Mouse (Mus musculus): Measurements from ENCODE around the gene Zfand3. TPM values are rescaled to one million over a fixed set of nuclear protein-coding genes. Genes with fewer than 3 reads are reported as not detected.

The Zfand3 gene
- total RNA-seq, 2 experiments from 2014 or later, result 108 to 109 TPM

DNA sequence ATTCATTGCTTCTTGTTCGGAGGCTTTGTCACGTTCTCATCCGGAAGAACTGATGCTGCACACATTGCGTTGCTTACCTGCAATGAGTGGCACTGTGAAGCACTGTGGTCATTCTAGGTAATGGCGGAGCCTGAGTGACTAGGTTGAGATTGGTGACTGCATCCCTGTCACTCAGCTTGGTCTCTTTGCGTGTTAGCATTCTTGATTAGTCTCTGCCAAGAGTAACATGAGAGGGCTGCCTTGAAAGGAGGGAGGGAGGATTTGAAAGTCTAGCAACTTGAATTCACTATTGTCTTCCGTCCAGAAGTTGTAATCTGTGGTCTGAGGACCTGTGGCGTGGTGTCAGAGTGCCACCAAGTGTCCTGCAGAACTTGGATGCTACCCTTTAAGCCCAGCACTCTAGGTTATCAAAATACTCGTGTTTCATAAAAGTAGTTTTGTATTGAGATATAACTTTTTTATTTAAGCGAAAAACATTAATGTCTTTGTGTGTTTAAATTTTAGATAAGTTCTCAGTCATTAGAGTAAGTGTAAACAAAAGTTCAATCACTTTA lies 141.1 kb downstream of the Zfand3 start:
- DNase-seq (ENCODE audit: low spot score in 2 of 2), result no peak

DNA sequence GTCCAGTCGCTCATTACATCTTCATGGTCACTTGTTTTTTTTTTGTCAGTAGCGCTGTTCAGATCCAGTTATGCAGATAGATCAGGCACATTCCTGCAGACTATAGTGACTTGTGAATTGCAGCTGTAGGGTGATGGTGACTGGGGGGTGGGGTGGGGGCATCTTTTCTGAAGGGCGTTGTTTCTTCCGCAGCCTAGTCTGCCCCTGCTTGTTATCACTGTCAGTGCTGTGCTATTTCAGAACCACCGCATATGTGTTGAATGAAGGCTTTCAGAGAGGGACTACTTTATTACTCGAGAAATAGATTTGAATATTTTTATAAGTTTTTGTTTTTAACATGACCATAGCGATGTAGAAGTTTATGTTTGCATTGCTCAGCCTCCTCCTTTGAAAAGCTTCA lies 142.0 kb downstream of the Zfand3 start:
- DNase-seq (ENCODE audit: low spot score in 2 of 2), result no peak

DNA sequence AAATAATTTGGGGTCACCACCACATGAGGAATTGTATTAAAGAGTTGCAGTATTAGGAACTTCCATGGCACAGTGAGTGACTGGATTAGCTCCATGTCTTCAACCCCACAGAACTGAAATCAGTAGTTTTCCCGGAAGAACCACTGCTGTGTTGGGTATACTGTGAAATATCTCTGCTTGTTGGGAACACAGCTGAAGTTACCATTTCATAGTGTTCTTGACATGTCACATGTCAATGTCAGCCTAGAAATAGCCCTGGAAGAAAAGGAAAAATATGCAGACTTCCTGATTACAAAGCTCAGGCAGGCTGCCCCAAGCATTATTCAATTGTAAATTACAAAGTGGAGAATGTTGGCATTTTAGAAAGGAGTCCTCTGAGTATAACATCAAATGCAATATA lies 143.4 kb downstream of the Zfand3 start:
- no peak for DNase-seq (ENCODE audit: low spot score in 2 of 2)

DNA sequence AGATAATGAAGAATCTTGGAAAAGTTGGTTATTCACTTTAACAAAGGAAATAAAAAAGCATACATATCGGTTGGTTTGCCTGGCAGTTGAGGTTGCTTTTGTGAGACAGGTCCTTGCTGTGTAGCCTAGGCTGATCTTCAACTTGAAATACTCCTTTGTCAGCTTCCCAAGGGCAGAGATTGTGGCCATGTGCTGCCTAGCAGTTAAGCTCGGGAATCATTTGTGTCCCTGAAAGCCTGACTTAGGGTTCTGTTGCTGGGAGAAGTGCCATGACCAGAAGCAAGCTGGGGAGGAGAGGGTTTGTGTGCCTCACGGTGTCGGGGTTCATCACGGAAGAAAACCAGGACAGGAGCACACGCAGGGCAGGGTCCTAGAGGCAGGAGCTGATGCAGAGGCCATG lies 143.8 kb downstream of the Zfand3 start:
- no peak for DNase-seq (ENCODE audit: low spot score in 2 of 2)

DNA sequence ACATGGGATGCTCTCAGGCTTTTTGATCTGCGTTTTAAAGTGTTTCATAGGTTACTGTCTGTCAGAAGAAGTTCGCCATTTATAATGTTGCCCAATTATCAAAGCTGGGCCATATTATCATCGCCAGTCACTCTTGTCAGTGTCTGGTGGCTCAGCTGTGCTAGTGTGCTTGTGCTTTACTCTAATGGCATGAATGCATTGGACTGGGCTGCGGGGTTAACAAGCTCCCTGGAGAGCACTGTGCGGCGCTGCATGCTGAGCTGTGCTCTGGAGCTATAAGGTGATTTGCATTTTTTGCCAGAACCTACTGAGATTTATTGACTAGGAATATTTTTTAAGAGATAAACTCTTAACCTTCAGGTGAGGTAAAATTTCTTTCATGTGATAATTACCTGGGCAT lies 145.4 kb downstream of the Zfand3 start:
- no peak for DNase-seq (ENCODE audit: low spot score in 2 of 2)

DNA sequence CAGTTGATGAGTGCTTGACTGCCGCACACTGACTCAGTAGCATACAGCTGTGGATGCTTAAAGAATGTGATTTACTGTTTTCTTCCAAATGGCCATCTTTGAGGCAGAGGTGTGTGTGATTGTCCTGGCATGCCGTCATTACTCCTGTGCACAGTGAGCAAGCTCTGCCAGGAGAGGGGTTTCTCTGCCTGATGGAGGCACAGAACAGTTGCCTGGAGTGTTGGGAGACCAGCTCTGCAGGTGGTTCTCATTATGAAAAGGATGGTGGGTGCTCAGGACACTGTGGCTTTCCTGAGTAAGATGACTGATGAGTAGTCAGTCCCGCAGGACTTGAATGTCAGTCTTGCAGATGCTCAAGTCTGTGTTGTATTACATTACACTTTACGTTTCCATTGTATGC lies 149.6 kb downstream of the Zfand3 start:
- no peak for DNase-seq (ENCODE audit: low spot score in 2 of 2)

DNA sequence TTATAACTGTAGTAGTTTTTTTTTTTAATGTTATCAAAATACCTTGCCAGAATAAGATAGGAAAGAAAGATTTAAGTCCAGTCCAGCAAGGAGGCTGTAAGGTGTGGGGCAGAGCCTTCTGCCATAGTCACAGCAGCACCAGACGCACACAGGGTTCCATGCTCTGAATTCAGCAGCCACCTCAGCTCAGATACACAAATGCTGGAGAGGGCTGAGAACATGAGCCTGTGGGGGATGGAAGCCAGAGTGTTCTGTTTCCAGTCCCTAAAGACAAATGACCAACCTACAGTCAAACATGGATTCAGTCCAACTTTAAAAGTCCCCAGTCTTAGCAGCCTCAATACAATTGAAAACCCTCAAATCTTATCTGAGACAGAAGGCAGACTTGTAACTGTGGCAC lies 150.3 kb downstream of the Zfand3 start:
- DNase-seq (ENCODE audit: low spot score in 2 of 2), result no peak

DNA sequence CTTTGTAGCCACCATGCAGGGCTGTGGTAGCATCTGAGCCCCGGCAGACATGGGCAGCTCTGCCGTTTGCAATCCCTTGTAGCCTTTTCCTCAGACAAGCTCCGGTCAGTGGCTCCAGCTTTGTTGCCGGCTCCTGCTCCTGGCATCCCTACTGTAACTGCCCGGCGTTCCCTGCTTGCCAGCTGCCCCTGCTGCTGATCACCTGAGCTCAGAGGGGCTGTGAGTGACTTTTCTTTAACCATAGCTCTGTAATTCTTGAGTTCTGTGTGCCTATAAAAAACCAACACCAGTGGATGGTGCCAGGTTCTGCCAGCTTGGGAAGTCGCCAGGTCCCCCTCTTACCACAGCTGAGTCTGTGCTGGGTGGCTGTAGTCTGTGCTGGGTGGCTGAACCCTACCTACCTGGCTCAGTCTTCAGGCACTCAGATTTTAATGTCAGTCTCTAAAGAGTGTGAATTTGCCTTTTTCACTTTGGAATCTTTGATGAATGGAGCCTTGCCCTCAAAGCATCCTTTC lies 150.9 kb downstream of the Zfand3 start:
- no peak for DNase-seq (ENCODE audit: low spot score in 2 of 2)

DNA sequence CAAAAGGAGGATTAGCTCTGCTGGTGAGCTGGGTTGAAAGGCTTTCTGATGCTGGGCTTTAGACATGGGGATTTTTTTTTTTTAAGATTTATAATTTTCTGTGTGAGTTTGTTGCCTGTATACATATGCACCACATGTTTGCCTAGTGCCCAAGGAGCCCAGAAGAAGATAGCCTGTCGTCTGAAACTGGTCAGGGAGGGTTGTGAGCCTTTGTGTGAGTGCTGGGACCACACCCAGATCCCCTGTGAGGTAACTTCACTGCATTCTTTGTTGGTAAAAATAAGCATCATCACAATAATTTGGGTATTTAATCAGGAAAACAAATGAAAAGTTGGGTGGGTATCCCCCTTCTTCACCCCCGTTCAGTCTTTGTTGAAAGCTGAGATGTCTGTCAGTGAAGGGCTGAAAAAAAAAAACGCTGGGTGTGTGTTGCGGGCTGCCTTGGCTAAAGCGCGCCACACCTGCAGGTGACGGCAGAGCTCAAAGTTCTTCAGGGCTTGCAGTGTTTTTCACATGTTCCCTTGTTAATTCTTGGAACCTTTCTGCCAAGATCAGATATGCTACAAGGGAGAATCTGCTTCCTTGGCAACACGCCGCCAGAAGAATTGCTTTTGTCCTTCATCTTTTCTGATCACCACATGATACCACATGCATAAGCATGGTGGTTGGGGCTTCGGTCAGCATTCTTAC lies 154.0 kb downstream of the Zfand3 start:
- DNase-seq (ENCODE audit: low spot score in 2 of 2), result no peak

DNA sequence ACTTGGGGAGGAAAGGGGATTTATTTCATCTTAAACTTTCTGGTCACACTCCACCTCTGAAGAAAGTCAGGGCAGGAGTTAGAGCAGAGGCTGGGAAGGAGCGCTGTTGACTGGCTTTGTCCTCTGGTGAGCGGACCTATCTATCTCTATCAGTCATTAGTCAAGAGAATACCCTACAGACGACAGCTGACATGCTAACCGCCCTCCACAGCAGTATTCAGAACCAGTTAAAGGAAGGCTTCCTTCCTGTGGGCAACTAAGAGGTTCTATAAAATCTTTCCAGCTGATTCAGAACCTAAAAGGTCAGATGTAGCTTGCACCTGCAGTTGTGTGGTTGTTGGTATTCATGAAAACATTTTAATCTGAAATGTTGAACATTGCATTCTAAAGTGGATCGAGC lies 154.8 kb downstream of the Zfand3 start:
- no peak for DNase-seq (ENCODE audit: low spot score in 2 of 2)

DNA sequence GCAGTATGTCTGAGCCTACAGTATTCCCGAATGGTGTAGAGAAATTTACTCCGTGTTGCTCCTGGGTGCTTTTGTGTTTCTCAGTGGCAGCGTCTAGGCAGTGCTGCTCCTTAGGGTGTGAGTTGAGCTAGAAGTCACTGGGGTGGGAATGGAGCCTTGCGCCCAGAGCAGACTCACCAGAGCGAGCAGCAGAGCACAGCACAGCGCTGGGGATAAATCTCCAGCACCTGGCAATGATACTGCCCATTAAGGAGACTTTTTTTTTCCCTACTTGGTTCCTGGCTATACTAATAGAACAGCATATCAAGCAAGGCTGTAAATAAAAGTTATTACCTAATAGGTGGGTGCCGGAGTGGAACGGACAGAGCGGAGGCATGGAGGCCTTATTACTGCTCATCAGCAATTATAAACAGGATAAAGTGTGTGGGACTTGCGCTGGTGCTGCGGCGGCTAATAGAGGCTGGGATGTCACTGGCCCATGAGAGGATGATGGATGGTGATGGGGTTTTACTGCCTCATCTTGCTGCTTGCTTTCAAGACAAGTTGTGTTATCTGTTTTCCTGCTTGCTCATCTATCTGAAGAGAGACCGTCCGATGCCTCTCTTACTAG lies 156.4 kb downstream of the Zfand3 start:
- no peak for DNase-seq (ENCODE audit: low spot score in 2 of 2)

DNA sequence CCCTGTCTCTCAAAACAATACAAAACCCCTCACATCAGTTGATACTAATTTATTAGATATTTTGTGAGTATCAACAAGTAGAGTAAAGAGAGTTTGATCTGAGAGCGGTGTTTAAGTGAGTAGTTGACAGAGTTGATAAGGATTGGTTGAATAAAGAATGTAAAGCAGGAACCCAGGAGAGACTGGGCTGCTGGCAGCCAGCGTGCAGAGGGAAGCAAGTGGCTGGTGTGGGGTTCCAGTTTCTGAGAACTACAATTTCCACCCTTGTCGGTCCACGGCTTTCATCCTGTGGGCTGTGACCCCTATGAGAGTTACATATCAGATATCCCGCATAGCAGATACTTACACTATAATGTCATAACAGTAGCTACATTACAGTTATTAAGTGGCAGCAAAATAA lies 158.4 kb downstream of the Zfand3 start:
- DNase-seq (ENCODE audit: low spot score in 2 of 2), result no peak

DNA sequence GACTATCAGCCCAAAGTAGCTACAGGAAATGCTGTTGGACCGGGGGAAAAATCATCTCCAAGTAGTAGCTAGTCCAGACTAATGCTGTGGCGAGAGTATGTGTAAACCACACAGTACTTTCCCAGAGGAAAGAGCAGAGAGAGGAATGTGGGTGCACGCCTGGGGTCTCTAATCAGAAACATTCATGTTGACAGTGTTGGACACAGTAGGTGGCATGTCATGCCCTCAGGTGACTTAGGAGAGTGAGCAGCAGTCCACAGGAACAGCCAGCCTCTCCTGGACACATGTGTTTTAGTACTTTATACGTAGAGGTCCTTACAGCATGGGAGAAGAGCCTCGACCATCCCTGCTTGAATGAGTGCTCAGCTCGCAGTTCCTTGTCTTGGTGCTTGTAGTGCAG lies 159.3 kb downstream of the Zfand3 start:
- no peak for DNase-seq (ENCODE audit: low spot score in 2 of 2)

DNA sequence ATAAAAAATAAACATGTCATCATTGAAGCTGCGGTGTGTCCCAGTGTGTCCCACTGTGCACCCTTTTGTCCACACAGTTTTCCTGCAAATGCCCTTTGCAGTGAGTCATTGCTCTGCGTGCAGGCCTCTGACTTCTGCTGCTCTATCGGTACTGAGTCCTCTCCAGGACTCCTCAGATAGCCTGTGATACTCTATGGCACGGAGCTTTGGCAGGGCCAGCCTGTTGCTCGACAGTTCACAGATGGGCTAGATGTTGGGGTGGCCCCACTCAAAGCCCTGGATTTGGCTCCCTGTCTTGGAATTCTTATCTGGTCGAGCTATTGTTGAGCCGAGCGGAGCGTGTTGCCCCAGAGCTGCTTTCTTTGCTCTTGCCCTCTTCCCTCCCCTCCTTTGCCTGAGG lies 160.3 kb downstream of the Zfand3 start:
- DNase-seq (ENCODE audit: low spot score in 2 of 2), result no peak

DNA sequence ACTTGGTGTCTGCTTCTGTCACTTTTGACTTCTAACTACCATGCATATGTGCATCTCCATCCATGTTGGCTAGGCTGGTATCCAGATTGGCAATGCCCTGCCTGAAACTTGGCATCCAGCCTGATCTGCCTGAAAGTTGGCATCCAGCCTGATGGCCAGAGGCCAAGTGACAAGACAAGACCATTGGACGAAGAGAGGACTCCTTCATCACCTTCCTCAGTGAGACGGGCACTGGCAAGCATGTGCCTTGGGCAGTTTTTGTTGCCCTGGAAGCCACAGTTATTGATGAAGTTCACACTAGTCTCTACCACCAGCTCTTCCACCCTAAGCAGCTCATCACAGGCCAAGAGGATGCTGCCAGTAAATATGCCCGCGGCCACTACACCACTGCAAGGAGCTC lies 172.9 kb downstream of the Zfand3 start:
- no peak for DNase-seq (ENCODE audit: low spot score in 2 of 2)

DNA sequence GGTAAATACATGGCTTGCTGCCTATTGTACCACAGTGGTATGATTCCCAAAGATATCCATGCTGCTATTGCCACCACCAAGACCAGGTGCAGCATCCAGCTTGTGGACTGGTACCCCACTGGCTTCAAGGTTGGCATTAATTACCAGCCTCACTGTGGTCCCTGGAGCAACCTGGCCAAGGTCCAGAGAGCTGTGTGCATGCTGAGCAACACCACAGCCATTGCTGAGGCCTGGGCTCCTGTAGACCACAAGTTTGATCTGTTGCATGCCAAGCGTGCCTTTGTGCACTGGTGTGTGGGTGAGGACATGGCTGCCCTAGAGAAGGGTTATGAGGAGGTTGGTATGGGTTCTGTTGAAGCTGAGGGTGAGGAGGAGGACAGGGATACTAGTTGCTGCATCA lies 173.9 kb downstream of the Zfand3 start:
- DNase-seq (ENCODE audit: low spot score in 2 of 2), result no peak

DNA sequence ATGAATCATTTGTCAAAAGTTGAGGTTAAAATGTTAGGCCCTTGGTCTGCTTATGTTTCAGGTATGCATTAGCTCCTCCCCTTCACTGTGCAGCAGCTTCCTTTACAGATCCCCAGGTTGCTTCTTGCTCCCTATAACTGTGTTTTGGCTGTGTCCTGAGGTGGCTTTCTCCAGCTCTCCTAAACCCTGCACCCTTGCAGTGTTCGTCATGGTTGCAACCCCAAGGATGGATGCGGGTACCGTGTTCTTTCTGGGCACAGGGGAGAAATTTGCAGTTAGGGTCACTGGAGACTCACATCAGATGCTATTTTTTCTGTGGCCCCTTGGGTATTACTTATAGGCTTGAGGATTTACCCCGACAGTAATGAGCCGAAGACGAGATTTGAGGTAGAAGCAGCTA lies 175.7 kb downstream of the Zfand3 start:
- no peak for DNase-seq (ENCODE audit: low spot score in 2 of 2)

DNA sequence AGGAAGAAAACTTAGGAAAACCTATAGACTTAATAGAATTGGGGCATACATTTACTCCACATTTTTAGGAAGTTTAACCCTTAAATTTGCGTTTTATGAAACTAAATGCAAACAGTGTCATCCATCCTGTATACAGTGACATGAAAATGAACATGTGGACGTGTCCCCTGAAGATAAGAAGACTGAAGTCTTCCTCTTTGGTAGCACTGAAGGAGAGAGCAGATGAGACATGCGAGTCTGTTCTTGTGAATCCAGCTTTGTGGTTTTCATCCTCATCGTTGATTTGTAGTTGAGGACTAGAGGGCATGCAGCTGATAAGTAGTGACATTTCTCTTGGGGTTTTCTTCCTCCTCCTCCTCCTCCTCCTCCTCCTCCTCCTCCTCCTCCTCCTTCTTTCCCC lies 177.0 kb downstream of the Zfand3 start:
- no peak for DNase-seq (ENCODE audit: low spot score in 2 of 2)

DNA sequence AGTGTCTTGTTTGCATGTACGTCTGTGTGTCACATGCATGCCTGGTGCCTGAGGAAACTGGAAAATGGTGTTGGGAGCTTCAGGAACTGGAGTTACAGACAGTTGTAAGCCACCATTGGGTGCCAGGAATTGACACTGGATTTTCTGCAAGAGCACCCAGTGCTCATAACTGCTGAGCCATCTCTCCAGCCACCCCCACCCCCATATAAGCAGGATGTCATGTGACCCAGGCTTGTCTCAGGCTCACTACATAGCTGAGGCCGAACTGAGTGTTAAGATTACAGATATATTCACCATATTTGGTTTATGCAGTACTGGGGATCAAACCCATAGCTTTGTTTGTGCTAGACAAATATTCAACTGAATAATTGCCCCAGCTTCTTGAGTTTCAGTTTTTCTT lies 177.5 kb downstream of the Zfand3 start:
- no peak for DNase-seq (ENCODE audit: low spot score in 2 of 2)

DNA sequence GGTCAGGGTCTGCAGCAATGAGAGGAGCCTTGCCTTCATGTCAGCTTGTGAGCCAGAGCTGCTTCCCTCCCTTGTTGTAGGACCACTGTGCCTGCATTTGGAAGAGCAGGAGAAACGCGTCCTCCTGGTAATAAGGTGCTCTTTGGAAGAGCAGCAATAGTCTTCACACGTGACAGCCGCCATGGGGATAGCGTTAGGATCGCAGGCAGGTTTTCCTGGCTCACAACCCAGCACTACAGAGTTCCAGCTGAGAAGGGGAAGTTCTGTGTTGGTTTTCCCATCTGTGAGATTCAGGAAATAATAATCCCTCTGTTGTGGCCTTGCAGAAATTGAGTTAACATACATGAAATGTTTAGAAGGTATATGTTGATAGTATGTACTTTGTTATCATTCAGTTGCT lies 179.0 kb downstream of the Zfand3 start:
- DNase-seq (ENCODE audit: low spot score in 2 of 2), result no peak

DNA sequence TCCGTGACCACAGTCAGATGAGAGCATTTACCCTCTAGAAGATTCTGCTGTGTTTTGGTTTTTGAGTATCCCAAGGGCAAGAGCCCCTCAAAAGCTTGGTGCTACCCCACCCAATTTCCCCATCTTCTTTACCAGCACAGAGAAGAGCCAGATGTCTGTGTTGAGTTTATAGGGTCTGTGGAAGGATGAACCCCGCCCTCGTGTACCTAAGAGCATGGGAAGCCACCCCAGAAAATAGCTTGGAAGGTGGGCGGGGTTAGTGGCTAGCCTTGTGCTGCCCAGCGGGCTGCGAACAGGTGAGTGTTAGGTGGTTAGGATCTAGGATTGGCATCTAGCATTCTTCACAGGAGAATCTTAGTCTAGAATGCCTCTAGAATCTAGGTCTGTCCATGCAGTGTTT lies 182.6 kb downstream of the Zfand3 start:
- no peak for DNase-seq (ENCODE audit: low spot score in 2 of 2)

DNA sequence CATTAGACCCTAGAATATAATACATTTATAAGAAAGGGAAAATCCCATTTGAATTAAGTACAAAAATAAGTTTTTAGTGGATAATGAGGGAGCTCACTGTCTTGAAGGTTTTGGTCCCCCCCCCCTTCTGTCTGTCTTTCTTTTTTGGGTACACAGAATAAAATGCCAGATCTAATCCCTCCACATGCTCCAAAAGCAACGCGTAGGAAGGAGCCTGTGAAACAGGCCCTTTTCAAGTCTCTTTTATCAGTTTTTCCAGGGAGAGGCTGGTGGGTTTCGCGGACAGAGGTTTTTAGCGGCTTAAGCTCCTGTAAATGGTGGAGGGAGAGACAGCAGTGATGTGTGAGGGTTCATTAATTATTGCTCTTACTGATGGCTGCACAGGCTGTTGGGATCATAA lies 183.0 kb downstream of the Zfand3 start:
- DNase-seq (ENCODE audit: low spot score in 2 of 2), result no peak

Data from left cerebral cortex, adult 18-20 months (tissue).